Mouse (Mus musculus) small intestine, adult 2 months (tissue): ENCODE results near the gene Aldh2.

Source experiments
- CTCF ChIP-seq: fragments of 200-500 bp; IDR thresholded peaks from 2 replicates; pipeline ENCODE4 v1.5.1; 2012; ENCODE audit warnings: low read depth, mild to moderate bottlenecking, control low read depth, inconsistent platforms, low read length, moderate library complexity, mixed read lengths; ENCODE audit not compliant: insufficient replicate concordance, insufficient read length; ENCODE audit errors: extremely low read depth
- POLR2A ChIP-seq: fragments of 200-500 bp; IDR thresholded peaks from 2 replicates; pipeline ENCODE4 v1.6.1; 2012; ENCODE audit warnings: low read depth, mild to moderate bottlenecking, control low read depth, inconsistent platforms, low read length, moderate library complexity

GRCm38 (mm10) chr5:121606151-121606550 is 12.5 kb upstream of the Aldh2 start:
- TF ChIP-seq CTCF: peak; percentile 88; the same call in 1 of the 2 replicates
- TF ChIP-seq POLR2A: no peak
